Mouse (Mus musculus) c-Kit-positive CD71-positive TER-119-positive erythroid progenitor cells, embryonic 14.5 days (primary cell): ENCODE results near the gene Mmp8.

Experiments
- DNase-seq: peaks from one replicate; pipeline ENCODE4 v3.0.0-alpha.2; 2013; ENCODE audit warnings: low spot score

Mmp8 gene

DNA sequence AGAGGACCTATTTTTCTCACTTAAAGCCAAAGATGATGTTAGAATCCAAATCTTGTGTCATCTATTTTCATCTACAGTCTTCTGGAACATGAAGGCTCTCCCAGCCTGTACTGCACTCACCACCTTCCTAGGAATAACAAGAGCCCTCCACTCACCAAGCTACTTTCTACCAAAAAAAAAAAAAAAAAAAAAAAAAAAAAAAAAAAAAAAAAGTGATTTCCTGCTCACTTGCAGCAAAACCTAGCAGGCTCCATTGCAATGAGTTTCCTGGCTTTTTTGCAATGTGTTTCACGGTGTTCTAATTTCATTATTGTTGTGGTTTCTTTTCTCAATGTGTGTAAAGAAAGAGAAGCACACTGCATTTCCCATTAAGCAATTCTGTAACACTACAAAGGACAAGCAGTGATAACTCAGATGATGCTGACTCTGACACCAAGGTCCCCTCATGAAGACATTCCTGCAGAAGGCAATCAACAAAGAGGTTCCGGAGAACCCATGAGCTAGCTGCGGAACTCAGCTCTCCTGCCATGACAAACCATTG is 35.1 kb downstream of the Mmp8 start:
- DNase-seq = no peak

DNA sequence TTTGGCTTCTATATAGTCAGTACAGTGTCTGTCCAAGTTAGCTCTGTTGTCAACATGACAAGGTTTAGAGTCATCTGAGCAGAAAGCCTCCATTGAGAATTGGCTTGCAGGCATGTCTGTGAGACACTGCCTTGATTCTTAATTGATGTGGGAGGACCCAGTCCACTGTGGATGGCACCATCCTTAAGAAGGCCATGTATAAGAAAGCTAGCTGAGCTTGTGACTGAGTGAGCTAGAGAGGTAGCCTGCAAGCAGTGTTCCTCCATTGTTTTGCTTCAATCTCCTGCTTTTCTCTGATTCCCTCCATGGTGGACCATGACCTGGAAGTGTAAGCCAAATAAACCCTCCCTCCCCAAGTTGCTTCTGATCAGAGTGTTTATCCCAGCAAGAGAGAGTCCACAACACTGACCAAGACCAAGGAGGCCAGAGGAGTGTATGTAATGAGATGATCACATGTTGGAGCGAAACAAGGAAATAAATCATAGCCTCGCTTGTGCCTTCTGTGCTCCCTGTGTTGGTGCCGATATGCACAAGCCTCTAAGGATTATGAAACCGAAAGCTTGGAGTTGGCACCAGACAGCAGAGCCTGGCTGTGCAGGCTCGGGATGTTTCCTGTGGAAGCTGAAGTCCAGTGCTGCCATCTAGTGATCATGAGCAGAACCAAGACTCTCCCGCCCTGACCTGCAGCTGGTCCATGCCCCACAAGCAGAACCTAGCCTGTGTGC is 36.7 kb downstream of the Mmp8 start:
- DNase-seq = peak; percentile 45

DNA sequence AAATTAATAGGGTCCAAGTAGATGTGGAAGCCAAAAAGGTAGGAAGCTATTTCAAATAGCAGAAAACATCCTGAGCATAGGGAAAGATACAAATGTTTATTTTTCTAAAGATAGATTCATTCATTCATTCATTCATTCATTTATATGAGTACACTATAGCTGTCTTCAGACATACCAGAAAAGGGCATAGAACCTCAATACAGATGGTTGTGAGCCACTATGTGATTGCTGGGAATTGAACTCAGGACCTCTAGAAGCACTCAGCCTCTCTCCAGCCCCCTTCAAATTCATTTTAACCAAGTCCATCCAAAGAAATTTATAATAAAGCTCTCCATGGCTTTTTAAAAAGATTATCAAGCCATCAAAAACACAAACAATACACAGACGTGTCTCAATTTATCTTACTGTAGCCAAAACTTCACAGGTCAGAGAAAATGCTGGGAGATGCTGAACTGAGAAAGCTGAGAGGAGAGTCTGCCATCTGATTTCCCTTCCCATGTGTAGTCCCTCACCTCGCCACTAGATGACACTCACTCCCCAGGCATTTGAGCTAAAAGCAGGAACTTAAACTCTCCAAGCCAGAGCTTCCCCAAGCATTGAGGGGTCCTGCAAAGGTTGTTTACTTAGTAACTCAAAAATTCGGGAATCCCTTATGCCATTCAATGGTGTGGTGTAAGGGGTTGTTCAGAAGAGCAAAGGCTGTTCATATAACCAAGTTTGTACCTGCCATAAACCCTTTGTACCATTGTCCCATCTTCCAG is 44.9 kb downstream of the Mmp8 start:
- peak; percentile 40 for DNase-seq

DNA sequence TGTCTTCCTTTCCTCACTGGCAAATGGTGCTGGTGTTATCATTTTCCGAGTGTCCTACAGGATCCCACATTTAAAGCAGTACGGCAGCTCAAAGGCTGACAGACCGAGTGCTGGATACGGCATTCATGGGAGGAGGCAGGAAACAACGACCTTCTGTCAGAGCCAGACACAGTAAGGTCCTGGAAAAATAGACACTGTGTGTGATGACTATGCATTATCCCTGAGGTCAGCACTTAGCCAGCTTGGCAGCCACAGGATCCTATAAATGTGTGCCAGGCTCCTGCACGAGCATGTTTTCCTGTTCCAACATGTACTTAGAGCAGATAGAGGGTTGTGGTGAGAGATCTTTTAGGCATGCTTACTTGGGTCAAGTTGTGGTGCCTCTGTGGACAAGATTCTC is 45.7 kb downstream of the Mmp8 start:
- DNase-seq = no peak

DNA sequence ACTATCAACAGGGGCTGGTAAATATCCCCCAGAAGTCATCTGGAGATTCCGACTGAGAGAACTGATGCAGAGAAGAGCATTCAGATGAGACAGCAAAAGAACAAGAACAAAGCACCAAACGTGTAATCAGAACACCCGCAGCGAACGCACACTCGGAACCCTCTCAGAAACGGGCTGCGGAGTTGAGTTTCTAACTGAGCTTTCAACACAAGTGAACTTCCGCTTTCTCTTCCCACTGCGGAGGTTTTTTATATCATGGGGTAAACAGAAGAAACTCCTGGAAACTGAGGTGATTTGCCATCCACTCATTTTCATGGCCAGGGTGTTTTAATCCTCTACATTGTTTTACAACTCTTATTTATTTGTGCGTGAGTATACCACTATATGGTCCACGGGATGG is 47.4 kb downstream of the Mmp8 start:
- DNase-seq = no peak
